Mouse (Mus musculus): ENCODE measurements around the gene Gm4763.
"Not testable (repeated sequence)": the region's sequence is repeated elsewhere in the genome, so short reads cannot be mapped to it uniquely, and the experiment has no call there.

The Gm4763 gene

GRCm38 (mm10) chr7:24726808-24727207 lies at the start of gene Gm4763:
Gene Gm4763 (minus strand): TSS chr7:24726908.
- not testable (repeated sequence) for DNase-seq

DNA sequence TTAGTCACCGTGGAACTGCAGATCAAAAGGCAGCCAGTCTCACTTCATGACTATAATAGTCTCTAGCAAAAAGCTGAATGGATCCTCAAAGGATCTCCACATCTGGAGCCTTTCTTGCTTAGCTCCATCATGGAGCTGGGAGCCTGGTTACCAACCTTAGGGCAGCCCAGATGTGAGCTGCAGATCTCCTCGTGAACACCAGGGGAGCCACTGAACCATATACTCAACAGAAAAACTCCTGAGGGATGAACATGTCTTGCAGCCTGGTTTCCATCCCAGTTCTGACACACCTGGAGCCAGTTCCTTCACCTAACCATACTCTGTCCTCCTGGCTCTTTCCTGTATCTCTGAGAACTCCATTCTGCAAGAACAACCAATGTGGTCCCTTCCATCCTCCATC lies 49.4 kb upstream of the Gm4763 start:
- DNase-seq = no peak

DNA sequence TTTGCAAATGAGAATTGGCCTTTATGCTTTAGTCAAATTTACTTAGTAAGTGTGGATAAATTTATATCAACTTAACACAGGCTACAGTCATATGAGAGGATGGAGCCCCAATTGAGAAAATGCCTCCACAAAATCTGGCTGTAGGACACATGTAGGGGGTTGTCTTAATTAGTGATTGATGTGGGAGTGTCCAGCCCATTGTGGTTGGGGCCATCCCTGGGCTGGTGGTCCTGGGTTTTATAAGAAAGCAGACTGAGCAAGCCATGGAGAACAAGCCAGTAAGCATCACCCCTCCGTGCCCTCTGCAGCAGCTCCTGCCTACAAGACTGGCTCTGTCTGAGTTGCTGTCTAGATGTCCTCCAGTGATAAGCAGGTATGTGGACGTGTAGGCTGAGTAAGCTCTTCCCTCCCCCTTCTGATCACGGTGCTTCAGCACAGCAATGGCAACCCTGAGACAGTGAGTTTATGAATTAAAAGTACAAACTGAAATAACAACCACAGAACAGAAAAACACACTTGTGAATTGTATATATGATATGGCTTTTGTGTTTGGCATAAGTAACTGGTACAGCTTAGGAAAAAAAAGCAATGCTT lies 47.3 kb upstream of the Gm4763 start:
- DNase-seq = no peak

GRCm38 (mm10) chr7:24771361-24771760 lies 44.7 kb upstream of the Gm4763 start:
- DNase-seq = no peak

- no peak for DNase-seq
Measured at GRCm38 (mm10) chr7:24762574-24762973, 35.9 kb upstream of the Gm4763 start.

- DNase-seq = no peak
Measured at GRCm38 (mm10) chr7:24761161-24761560, 34.5 kb upstream of the Gm4763 start.

GRCm38 (mm10) chr7:24760211-24760610 lies 33.5 kb upstream of the Gm4763 start, which contains the start of gene Cd177:
Gene Cd177 (minus strand): TSS chr7:24760311.
- no peak for DNase-seq

GRCm38 (mm10) chr7:24758520-24758919 lies 31.8 kb upstream of the Gm4763 start:
- DNase-seq = no peak

DNA sequence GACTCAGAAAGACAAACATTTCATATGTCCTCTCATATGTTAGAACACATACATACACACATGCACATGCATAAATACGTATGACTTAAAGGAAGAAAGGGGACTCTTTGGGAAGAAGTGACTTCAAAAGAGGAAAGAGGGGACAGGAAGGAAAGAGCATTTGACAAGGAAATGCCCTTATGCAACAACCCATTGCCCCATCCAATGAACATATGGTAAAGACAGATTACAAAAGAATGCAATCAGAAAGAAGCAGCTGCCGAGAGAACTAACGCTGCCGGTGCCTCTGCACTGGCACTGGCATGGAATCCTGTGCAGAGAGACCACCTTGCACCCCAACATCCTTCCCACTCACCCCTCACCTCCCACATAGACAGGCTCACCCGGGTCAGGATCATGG lies 26.8 kb upstream of the Gm4763 start:
- DNase-seq = no peak

GRCm38 (mm10) chr7:24751610-24752009 lies 24.9 kb upstream of the Gm4763 start:
- no peak for DNase-seq

- DNase-seq = no peak
Measured at GRCm38 (mm10) chr7:24750695-24751094, 24.0 kb upstream of the Gm4763 start.

DNA sequence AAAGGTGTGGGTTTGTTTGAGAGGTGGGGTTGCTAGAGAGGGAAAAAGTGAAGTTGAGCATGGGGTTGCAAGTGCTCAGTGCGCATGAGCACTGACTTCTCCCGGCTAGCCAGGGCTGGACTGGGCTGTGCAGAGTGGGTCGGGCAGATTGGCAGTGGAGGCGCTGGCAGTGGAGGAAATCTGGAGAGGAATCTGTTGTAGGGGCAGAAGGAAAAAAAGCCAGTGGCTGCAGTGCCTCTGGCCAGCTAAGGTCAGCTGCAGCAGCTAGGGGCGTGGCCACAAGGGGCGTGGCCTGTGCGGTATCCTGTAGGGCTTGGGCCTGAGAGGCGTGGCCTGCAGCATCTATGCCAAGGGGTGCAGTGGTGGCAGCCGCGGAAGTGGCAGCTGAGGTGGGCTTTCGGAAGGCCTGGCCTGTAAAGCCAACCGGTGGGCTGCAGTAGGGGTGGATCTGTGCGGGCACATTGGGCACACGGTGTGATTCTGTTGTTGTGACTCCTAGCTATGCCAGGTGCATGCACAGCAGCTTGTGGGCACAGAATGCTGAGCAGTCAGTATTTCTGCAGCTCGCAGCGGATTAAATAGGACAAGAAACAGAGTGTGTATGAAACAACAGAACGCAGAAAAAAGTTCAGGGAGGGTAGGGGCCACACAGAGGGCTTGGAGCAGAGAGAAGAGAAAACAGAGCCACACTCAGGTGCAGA lies 9.4 kb upstream of the Gm4763 start:
- no peak for DNase-seq

GRCm38 (mm10) chr7:24715039-24715438 lies 11.7 kb downstream of the Gm4763 start:
- no peak for DNase-seq

- no peak for DNase-seq
Measured at GRCm38 (mm10) chr7:24708832-24709292, 17.8 kb downstream of the Gm4763 start, which contains the start of gene BC049730. Gene BC049730 (plus strand): TSS chr7:24709242.

DNA sequence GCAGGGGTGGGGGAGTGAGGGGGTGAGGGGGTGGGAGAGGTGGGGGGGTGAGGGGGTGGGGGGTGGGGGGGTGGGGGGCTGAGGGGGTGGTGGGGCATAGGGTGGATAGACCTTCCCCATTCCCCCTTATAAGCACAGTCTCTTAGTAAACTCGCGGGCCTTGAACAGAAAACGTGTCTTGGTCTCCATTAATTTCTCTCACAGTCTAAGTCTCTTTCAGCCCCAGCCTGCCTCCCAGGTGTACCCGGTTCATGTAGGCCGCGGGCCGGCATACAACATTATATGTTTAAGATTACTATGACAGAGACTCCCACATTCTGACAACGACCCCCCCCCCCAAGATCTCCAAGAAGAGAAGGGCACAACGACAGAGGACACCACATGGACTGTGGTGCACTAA lies 23.9 kb downstream of the Gm4763 start:
- not testable (repeated sequence) for DNase-seq

- DNase-seq = not testable (repeated sequence)
Measured at GRCm38 (mm10) chr7:24697891-24698290, 28.8 kb downstream of the Gm4763 start.

DNA sequence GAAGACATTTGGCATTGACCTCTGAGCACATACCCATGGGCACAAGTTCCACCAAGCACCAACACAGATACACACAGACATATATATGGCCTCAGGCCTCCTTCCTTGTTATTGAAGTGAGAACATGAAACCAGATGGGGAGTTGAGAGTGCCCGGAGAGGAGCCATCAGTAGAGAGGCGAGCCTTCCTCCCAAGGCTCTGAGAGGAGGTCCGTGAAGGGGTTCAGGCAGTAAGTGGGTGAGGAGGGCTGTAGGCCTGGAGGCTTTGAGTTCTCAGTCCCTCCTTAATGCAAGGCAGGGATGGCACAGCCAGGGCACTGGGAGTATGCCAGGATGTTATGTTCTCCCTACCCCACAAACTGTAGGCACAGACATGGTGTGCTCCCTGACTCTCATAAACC lies 34.0 kb downstream of the Gm4763 start:
- not testable (repeated sequence) for DNase-seq

DNA sequence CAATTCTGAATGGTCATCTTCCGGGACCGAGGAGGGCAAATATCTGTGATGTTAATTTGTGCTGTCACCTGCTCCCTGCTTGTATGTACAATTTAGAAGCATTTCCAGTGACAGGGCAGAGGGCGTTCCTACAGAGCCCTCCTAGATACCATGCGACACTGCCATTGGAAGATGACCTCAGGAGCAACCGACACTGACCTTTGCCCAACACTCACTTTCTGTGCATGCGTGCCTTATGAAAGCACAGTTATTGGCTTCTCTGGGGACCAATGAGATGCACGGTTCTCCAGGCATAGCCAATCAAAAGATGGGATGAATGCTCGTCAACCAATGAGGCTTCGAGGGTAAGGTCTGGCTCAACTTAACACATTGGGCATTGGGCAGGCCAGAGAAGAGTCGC lies 39.2 kb downstream of the Gm4763 start:
- not testable (repeated sequence) for DNase-seq

GRCm38 (mm10) chr7:24684121-24684520 lies 42.6 kb downstream of the Gm4763 start:
- not testable (repeated sequence) for DNase-seq

GRCm38 (mm10) chr7:24676575-24676974 lies 50.1 kb downstream of the Gm4763 start, which contains the start of gene Tex101:
Gene Tex101 (minus strand): TSS chr7:24676675.
- DNase-seq = no peak

- no peak for DNase-seq
Measured at GRCm38 (mm10) chr7:24671944-24672439, 54.7 kb downstream of the Gm4763 start.

Data from right cerebral cortex, postnatal 14 days (tissue).